Mouse (Mus musculus): ENCODE measurements around the gene Capn10. TPM values are rescaled to one million over a fixed set of nuclear protein-coding genes. Genes with fewer than 3 reads are reported as not detected.

Gene Capn10
- total and polyA plus RNA-seq, 3 experiments, result 30.7 to 43.3 TPM; not detected in 1

GRCm38 (mm10) chr1:92971879-92972795 lies 38.0 kb downstream of the Capn10 start:
- no peak overlapping the region for H3K4me3 ChIP-seq (ENCODE audit: control insufficient read depth in 1 of 2, insufficient read depth in 1 of 2, low read depth in 2 of 2, low read length in 2 of 2)
- H3K27ac ChIP-seq (ENCODE audit: control insufficient read depth, low read depth, low read length), result no peak overlapping the region

GRCm38 (mm10) chr1:92972854-92973253 lies 38.7 kb downstream of the Capn10 start:
- Histone ChIP-seq H3K27ac (ENCODE audit: control insufficient read depth, low read depth, low read length) (no peak overlapping the region), H3K9me3 (replicated peaks; ENCODE audit: insufficient read depth, low read length) (no peaks in the 10 kb centered on the region), H3K4me1 (ENCODE audit: control insufficient read depth in 1 of 2, insufficient read depth in 2 of 2, low read length in 2 of 2) (peaks cover 0 to 4% of the 10 kb centered on the region in 2 experiments; a peak in 2 of 4 replicates), H3K36me3 (ENCODE audit: control insufficient read depth in 1 of 2, insufficient read depth in 2 of 2, low read length in 2 of 2) (no peaks in the 10 kb centered on the region), H3K27me3 (ENCODE audit: control insufficient read depth in 1 of 2, insufficient read depth in 2 of 2, low read length in 2 of 2) (peaks cover 0 to 1% of the 10 kb centered on the region in 2 experiments; a peak in 1 of 4 replicates), H3K79me2 (ENCODE audit: control insufficient read depth, insufficient read depth, low read length, poor library complexity) (no peaks in the 10 kb centered on the region), H3K9ac (ENCODE audit: control insufficient read depth, low read depth, low read length, poor library complexity, severe bottlenecking) (no peak overlapping the region), H3K4me3 (ENCODE audit: control insufficient read depth in 1 of 2, insufficient read depth in 1 of 2, low read depth in 2 of 2, low read length in 2 of 2) (no peak overlapping the region)
- no peak for TF ChIP-seq MEF2A (IDR thresholded peaks at IDR 0.05; ENCODE audit: extremely low read depth, insufficient replicate concordance, low read depth, low read length, poor library complexity, severe bottlenecking)
- 0 out of 4 replicates have a peak, but pooled peaks of 1 of the 2 experiments have one; percentile 47 for TF ChIP-seq EP300 (IDR thresholded peaks at IDR 0.05; ENCODE audit: low read depth in 1 of 2, low read length in 2 of 2)
- DNase-seq (ENCODE audit: low read depth, low spot score), result peak; percentile 89

More at GRCm38 (mm10) chr1:92971879-92972795, 38.0 kb downstream of the Capn10 start:
- no peak for DNase-seq (ENCODE audit: low read depth, low spot score)
- Histone ChIP-seq H3K9ac (ENCODE audit: control insufficient read depth, low read depth, low read length, poor library complexity, severe bottlenecking) (no peak overlapping the region), H3K27me3 (ENCODE audit: control insufficient read depth in 1 of 2, insufficient read depth in 2 of 2, low read length in 2 of 2) (peaks cover 0 to 1% of the 10 kb centered on the region in 2 experiments; a peak in 1 of 4 replicates), H3K4me1 (ENCODE audit: control insufficient read depth in 1 of 2, insufficient read depth in 2 of 2, low read length in 2 of 2) (peaks cover 0 to 4% of the 10 kb centered on the region in 2 experiments; a peak in 2 of 4 replicates), H3K9me3 (replicated peaks; ENCODE audit: insufficient read depth, low read length) (no peaks in the 10 kb centered on the region), H3K36me3 (ENCODE audit: control insufficient read depth in 1 of 2, insufficient read depth in 2 of 2, low read length in 2 of 2) (no peaks in the 10 kb centered on the region), H3K79me2 (ENCODE audit: control insufficient read depth, insufficient read depth, low read length, poor library complexity) (no peaks in the 10 kb centered on the region)
- 0 out of 4 replicates have a peak, but pooled peaks of 1 of the 2 experiments have one; percentile 11 for TF ChIP-seq EP300 (IDR thresholded peaks at IDR 0.05; ENCODE audit: low read depth in 1 of 2, low read length in 2 of 2)
- no peak for TF ChIP-seq NRF1 (IDR thresholded peaks at IDR 0.05; ENCODE audit: insufficient read depth, low read depth, low read length, poor library complexity, severe bottlenecking)
- TF ChIP-seq ZNF384 (IDR thresholded peaks at IDR 0.05; ENCODE audit: low read depth, low read length), result peak; percentile 73

- H3K79me2 ChIP-seq (ENCODE audit: control insufficient read depth, insufficient read depth, low read length, poor library complexity), result no peaks in the 10 kb centered on the region
- no peak overlapping the region for H3K27ac ChIP-seq (ENCODE audit: control insufficient read depth, low read depth, low read length)
- H3K4me1 ChIP-seq (ENCODE audit: control insufficient read depth in 1 of 2, insufficient read depth in 2 of 2, low read length in 2 of 2), result peaks cover 0 to 4% of the 10 kb centered on the region in 2 experiments; a peak in 2 of 4 replicates
- no peaks in the 10 kb centered on the region for H3K9me3 ChIP-seq (replicated peaks; ENCODE audit: insufficient read depth, low read length)
- H3K9ac ChIP-seq (ENCODE audit: control insufficient read depth, low read depth, low read length, poor library complexity, severe bottlenecking), result no peak overlapping the region
- TF ChIP-seq RAD21 (IDR thresholded peaks at IDR 0.05; ENCODE audit: low read depth, low read length), result no peak
- TF ChIP-seq NRF1 (IDR thresholded peaks at IDR 0.05; ENCODE audit: insufficient read depth, low read depth, low read length, poor library complexity, severe bottlenecking), result no peak
- no peak for TF ChIP-seq NELFE (IDR thresholded peaks at IDR 0.05; ENCODE audit: low read depth, low read length)
- no peak for TF ChIP-seq USF1 (IDR thresholded peaks at IDR 0.05; ENCODE audit: low read depth, low read length)
- no peak for TF ChIP-seq ETS1 (IDR thresholded peaks at IDR 0.05; ENCODE audit: low read depth, low read length)
- no peak for TF ChIP-seq KAT2A (conservative IDR thresholded peaks at IDR 0.05; ENCODE audit: low read depth, low read length)
- TF ChIP-seq CHD2 (IDR thresholded peaks at IDR 0.05; ENCODE audit: low read length), result no peak
- no peak for TF ChIP-seq ZC3H11A (IDR thresholded peaks at IDR 0.05; ENCODE audit: low read depth, low read length)
- no peak for TF ChIP-seq POLR2AphosphoS5 (IDR thresholded peaks at IDR 0.05; ENCODE audit: borderline replicate concordance, low read depth, low read length)
- DNase-seq (ENCODE audit: low read depth, low spot score), result no peak
- no peak overlapping the region for H3K4me3 ChIP-seq (ENCODE audit: control insufficient read depth in 1 of 2, insufficient read depth in 1 of 2, low read depth in 2 of 2, low read length in 2 of 2)
- H3K27me3 ChIP-seq (ENCODE audit: control insufficient read depth in 1 of 2, insufficient read depth in 2 of 2, low read length in 2 of 2), result peaks cover 0 to 1% of the 10 kb centered on the region in 2 experiments; a peak in 1 of 4 replicates
- no peaks in the 10 kb centered on the region for H3K36me3 ChIP-seq (ENCODE audit: control insufficient read depth in 1 of 2, insufficient read depth in 2 of 2, low read length in 2 of 2)
Measured at GRCm38 (mm10) chr1:92976141-92976566, 42.0 kb downstream of the Capn10 start.

Measured in MEL (cell line).